Mouse (Mus musculus) thymus, postnatal 25 days (tissue): ENCODE data around the gene Egfem1.

ENCODE experiments used
- DNase-seq: peaks from one replicate; pipeline ENCODE4 v3.0.0; 2022

The Egfem1 gene

GRCm38 (mm10) chr3:29081952-29082295 is at the start of gene Egfem1:
TSS of gene Egfem1 (plus strand) at chr3:29082023.
- no peak for DNase-seq

DNA sequence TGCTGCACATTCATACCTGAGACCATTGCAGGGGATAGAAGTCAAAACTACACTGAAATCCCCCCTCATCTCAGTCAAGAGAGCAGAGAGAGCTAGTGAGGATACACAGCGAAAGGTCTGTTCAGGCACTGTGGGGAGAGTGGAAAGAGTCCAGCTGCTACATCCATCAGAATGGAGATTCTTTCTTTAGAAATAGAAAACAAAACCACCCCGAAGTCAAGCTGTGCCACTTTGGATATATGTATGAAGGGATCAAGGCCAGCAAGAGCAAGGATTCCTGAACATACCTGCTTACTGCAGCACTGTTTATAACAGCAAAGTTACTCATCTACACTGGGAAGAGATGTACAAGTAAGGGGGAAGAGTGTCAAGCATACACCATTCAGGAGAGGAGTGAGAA is 48.7 kb upstream of the Egfem1 start:
- no peak for DNase-seq

GRCm38 (mm10) chr3:29036146-29036545 is 45.7 kb upstream of the Egfem1 start:
- no peak for DNase-seq

GRCm38 (mm10) chr3:29036620-29037019 is 45.2 kb upstream of the Egfem1 start:
- DNase-seq, result no peak

- no peak for DNase-seq
Observed at GRCm38 (mm10) chr3:29040064-29040463, 41.8 kb upstream of the Egfem1 start.

- no peak for DNase-seq
Observed at GRCm38 (mm10) chr3:29046281-29046680, 35.5 kb upstream of the Egfem1 start.

GRCm38 (mm10) chr3:29047273-29047932 is 34.4 kb upstream of the Egfem1 start:
- DNase-seq, result no peak

DNA sequence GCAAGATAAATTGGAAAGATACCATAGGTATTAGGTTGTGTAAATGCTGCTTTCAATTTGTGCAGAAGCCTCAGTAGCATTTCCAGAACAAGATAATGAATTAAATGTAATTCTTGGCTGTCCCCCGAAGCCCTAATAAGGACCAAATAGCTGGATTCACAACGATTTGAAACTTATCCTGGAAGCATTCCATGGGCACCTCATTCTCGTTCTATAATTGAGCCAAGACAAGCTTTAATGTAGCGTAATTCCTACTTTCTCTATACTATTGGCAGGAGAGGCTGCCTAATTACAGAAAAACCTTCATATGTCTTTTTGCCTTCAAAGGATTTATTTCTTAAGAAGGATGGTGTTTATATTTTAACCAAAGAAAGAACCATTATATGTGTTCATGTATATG is 18.7 kb upstream of the Egfem1 start:
- DNase-seq, result no peak

GRCm38 (mm10) chr3:29068428-29069098 is 13.3 kb upstream of the Egfem1 start:
- DNase-seq, result no peak

DNA sequence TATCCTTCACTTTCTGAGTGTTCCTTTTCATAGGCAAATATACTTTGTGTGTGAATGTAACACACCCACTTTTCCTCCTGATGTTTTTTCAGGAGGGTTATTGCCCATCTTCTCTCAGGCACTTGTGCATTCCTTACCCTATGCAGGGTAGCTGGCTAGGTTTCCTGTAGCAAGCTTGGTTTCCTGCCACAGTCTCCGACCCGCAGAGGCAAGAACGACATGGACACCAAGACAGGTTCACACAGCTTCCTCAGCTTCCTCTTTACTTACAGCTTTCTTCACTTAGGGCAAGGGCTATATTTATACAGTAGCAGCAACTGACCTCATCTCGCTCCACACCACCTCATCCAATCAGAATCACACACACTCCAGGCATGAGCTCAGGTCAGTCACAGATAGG is 10.5 kb upstream of the Egfem1 start:
- DNase-seq, result no peak

DNA sequence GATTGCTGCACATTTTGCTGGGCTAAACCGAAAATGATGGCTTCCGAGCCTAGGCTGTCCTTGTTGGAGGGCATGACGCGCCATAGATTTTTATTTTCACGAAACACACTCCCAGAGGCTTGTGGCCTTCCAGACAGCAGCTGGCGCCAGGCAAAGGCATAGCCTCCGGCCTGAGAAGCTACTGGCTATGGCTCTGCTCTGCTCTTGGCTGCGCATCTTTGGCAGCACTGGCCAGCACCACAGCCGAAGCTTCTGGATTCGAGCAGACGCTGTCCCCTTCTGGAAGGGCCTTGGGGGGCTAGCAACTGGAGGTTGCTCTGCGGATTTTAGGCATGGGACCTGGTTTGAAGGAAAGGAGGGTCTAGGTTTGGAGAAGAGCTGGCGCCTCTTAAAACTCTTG is 306 bp upstream of the Egfem1 start:
- no peak for DNase-seq

- DNase-seq, result no peak
Observed at GRCm38 (mm10) chr3:29082296-29082995, 623 bp downstream of the Egfem1 start.

- no peak for DNase-seq
Observed at GRCm38 (mm10) chr3:29082996-29083350, 1.1 kb downstream of the Egfem1 start.

- DNase-seq, result no peak
Observed at GRCm38 (mm10) chr3:29098467-29098866, 16.6 kb downstream of the Egfem1 start.

DNA sequence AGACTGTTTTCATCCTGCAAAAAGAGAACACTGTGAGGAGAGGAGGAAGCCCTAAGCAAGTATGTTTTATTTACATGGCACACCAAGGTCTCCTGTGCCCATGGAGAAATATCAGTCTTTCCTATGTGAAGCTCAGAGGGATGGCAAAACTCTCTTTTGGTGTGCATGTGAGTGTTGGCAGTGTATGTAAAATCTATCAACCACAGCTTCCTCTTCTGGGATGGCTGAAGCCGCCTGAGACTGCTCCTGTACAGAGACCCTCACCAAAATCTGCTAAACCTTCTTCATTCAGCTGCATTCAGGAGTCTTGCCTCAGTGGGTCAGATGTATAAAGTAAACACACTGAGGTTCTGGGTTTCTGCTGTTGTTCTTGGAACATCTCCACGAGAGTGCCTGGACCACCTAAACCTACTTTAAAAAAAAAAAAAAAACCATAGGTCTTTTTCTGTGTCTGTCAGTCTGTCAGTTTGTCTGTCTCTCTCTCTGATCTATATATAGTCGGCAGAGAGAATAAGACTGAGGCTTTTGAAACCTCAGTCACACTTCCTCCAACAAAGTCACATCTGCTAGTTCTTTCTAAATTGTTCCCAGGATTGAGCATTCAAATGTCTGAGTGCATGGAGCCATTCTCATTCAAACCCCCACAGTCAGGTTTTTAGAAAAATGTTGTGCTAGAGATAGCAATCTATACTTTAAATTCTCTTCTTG is 24.3 kb downstream of the Egfem1 start:
- no peak for DNase-seq

DNA sequence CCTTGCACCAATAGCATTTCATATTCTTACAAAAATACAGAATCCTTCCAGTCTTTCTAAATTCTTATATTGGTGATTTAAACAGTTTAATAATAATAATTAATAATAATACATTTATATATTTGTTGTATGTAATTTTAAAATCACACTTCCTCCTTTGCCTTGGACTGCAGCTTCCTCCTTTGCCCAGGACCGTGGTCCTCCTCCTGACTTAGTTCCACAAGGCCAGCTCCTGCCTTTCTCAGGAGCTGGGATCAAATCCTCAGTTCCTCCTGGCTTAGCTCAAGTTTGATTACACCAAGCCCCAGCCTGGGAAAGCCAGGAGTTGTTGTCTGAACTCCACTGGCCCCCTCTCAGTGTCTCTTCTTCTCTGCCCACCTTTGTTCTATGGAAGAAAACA is 25.3 kb downstream of the Egfem1 start:
- DNase-seq, result no peak

DNA sequence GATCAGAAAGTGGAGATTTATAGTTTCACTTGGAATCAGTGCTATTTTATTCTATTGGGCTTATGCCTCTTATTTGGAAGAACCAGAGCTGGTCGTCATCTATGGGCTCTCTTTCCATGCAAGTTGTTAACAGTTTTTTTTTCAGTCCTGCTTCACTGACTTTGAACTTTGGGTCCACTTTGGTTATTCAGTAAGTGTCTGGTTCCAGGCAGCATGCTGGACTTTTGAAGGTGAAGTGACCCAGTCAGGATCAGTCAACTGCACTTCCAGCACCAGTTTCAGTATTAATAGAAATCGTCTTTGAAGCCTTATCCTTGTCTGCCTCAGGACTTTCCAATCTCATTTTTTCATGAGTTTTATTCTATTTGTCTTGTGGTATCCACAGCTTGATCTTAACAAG is 28.5 kb downstream of the Egfem1 start:
- no peak for DNase-seq

- no peak for DNase-seq
Observed at GRCm38 (mm10) chr3:29114517-29114916, 32.7 kb downstream of the Egfem1 start.

DNA sequence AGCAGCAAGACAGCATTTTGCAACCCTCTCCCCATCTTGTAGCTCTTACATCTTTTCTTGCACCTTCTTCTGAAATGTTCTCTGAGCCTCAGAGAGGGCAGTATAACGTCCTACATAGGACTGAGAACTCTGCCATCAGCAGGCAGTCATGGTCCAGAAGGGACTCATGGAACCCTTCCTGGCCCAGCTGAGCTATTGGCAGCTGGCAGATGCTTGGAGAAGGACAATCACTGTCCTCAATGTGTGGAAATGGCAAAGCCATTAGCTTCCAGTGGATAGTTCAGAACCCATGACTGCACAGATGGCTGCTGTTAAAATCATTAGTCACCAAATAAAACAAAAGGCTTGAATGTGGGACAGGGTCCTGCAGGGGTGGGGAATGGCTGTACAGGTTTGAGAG is 35.6 kb downstream of the Egfem1 start:
- no peak for DNase-seq

- DNase-seq, result no peak
Observed at GRCm38 (mm10) chr3:29122556-29122955, 40.7 kb downstream of the Egfem1 start.

DNA sequence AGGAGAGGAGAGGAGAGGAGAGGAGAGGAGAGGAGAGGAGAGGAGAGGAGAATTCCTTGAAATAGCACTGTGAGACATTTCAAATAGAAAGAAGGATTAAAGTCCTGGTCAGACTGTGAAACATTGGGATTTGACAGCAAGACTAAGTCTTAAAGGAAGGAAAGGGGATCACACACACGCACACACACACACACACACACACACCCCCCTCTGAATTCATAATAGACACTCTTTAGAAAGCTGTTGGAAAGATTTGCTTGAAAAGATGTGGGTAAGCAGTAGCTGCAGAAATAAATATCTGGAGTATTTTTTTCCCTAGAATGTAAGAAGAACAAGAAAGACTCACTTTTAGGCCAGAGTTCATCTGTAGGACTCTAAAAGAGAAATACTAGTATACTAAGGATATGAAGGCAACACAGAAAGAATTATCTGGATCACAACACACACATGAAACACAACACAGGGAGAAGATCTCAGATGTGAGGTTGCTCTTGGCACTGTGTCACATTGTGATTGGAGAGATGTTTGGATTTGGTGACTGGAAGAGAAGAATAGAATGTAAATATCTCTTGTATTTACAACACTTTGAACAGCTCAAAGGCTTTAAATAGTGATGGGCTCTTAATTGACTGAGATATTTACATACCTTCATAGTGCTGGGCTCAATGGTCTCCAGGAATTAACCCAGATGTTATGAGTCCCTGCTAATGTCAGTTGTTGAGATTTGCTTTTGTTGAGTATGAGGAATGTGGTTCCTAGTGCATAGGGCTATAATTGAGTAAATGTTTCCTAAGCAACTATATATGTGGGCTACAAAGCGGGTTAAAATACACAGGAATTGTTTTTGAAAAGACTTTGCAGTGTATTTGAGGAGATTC is 50.5 kb downstream of the Egfem1 start:
- no peak for DNase-seq

DNA sequence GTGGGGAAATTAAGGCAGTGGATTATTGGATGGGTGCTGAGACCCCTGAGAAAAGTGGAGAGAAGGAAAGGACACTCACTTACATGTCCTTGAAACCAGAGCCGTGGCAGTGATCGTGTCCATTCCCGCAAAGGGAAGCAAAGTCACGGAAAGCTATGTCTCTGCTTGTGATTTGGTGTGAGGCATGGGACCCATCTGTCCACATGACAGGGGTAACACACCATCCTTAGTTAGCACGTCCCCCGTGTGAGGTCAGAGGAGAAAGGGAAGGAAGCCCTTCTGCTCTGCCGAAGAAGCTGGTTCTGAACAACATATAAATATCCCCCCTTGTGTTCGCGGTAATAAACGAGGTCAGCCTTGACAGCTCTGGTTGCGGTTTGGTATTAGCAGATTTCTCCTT is 52.7 kb downstream of the Egfem1 start:
- no peak for DNase-seq
